ENCODE assay signal across 14 mouse cellular contexts in genomic region chr8:45557936-45558335, GRCm38 (mm10). TPM values are rescaled to one million over a fixed set of nuclear protein-coding genes. Genes with fewer than 3 reads are reported as not detected.
DNase-seq lines count a peak whose midpoint lies in the region; ATAC-seq and TF ChIP-seq lines count a peak whose summit lies in the region.
"Had no signal": no experiment of that assay in that cellular context is flagged by ENCODE, and none has a peak within 500 bp of the region (broad histone marks: within the 10 kb centered on the region; RNA-seq: fewer than 3 reads in every experiment).

No protein-coding gene starts in this region.

- H3K27me3 ChIP-seq in hindbrain, embryonic 13.5 days = no peaks in the 10 kb centered on the region
- H3K27me3 ChIP-seq in midbrain, postnatal 0 days (ENCODE audit: insufficient read depth, low read length) = no peaks in the 10 kb centered on the region
- H3K27me3 ChIP-seq in liver, embryonic 11.5 days (replicated peaks; ENCODE audit: control insufficient read depth, insufficient read depth, low read length) = no peaks in the 10 kb centered on the region
- H3K27me3 ChIP-seq: embryonic facial prominence, embryonic 15.5 days; limb, embryonic 12.5 days had no signal

- peaks cover 28% of the 10 kb centered on the region for H3K4me1 ChIP-seq in hindbrain, embryonic 13.5 days (replicated peaks)
- H3K4me1 ChIP-seq in midbrain, postnatal 0 days (ENCODE audit: insufficient read depth, low read length) = peaks cover 3% of the 10 kb centered on the region; the same call in 1 of the 2 replicates
- no peaks in the 10 kb centered on the region for H3K4me1 ChIP-seq in liver, embryonic 11.5 days (replicated peaks; ENCODE audit: control insufficient read depth, insufficient read depth, low read length)
- H3K4me1 ChIP-seq: embryonic facial prominence, embryonic 15.5 days; limb, embryonic 12.5 days had no signal

- no peak overlapping the region for H3K4me3 ChIP-seq in hindbrain, embryonic 13.5 days
- no peak overlapping the region for H3K4me3 ChIP-seq in midbrain, postnatal 0 days (ENCODE audit: low read depth, low read length)
- no peak overlapping the region for H3K4me3 ChIP-seq in liver, embryonic 11.5 days (ENCODE audit: low read depth, low read length)
- H3K4me3 ChIP-seq: embryonic facial prominence, embryonic 15.5 days; limb, embryonic 12.5 days had no signal

- H3K27ac ChIP-seq in hindbrain, embryonic 13.5 days = peak overlapping the region; percentile 68
- no peak overlapping the region for H3K27ac ChIP-seq in midbrain, postnatal 0 days (ENCODE audit: low read depth, low read length)
- H3K27ac ChIP-seq in liver, embryonic 11.5 days (ENCODE audit: low read depth, low read length) = no peak overlapping the region
- H3K27ac ChIP-seq: embryonic facial prominence, embryonic 15.5 days; limb, embryonic 12.5 days had no signal

- H3K9me3 ChIP-seq in hindbrain, embryonic 13.5 days = no peaks in the 10 kb centered on the region
- H3K9me3 ChIP-seq in midbrain, postnatal 0 days (ENCODE audit: low read length) = no peaks in the 10 kb centered on the region
- H3K9me3 ChIP-seq in liver, embryonic 11.5 days (ENCODE audit: control insufficient read depth, low read length) = no peaks in the 10 kb centered on the region
- H3K9me3 ChIP-seq: embryonic facial prominence, embryonic 15.5 days; limb, embryonic 12.5 days had no signal

- peak; percentile 48 to 59 for DNase-seq in cerebellum, postnatal 14 days
- DNase-seq in cerebellum, adult 11 months = no peak
- peak; percentile 8 for DNase-seq in embryo, embryonic 11.5 days (ENCODE audit: low read depth, low spot score)
- peak; percentile 88 for DNase-seq in midbrain, postnatal 0 days (ENCODE audit: low spot score)
- no peak for DNase-seq in thymus, postnatal 14 days
- DNase-seq in liver, embryonic 11.5 days (ENCODE audit: low spot score) = no peak
- no peak for DNase-seq in heart, postnatal 25 days (ENCODE audit: low spot score)
- DNase-seq: adrenal gland, postnatal 36 days; heart, adult 11 months had no signal

- TF ChIP-seq CTCF in midbrain, postnatal 0 days (IDR thresholded peaks at IDR 0.05) = no peak

- H3K9ac ChIP-seq in hindbrain, embryonic 13.5 days = no peak overlapping the region
- H3K9ac ChIP-seq in midbrain, postnatal 0 days (replicated peaks; ENCODE audit: low read length, poor library complexity, severe bottlenecking) = no peak overlapping the region
- no peak overlapping the region for H3K9ac ChIP-seq in liver, embryonic 11.5 days (ENCODE audit: low read depth, low read length)
- H3K9ac ChIP-seq: embryonic facial prominence, embryonic 15.5 days; limb, embryonic 12.5 days had no signal

- no peaks in the 10 kb centered on the region for H3K36me3 ChIP-seq in hindbrain, embryonic 13.5 days
- H3K36me3 ChIP-seq in midbrain, postnatal 0 days (ENCODE audit: insufficient read depth, low read length) = no peaks in the 10 kb centered on the region
- no peaks in the 10 kb centered on the region for H3K36me3 ChIP-seq in liver, embryonic 11.5 days (ENCODE audit: control insufficient read depth, insufficient read depth, low read length)
- H3K36me3 ChIP-seq: embryonic facial prominence, embryonic 15.5 days; limb, embryonic 12.5 days had no signal

- intact Hi-C loops in heart, postnatal 25 days (cut with DNase I) = no loop called here

- 9% methylated on average over 3 of the region's 3 CpGs for WGBS in hindbrain, embryonic 13.5 days
- WGBS in midbrain, postnatal 0 days = 21% methylated on average over 3 of the region's 3 CpGs
- WGBS in liver, embryonic 11.5 days = 74% methylated on average over 3 of the region's 3 CpGs

- no peak overlapping the region for H3K4me2 ChIP-seq in hindbrain, embryonic 13.5 days
- H3K4me2 ChIP-seq in midbrain, postnatal 0 days (ENCODE audit: low read depth, low read length, poor library complexity, severe bottlenecking) = no peak overlapping the region
- H3K4me2 ChIP-seq in liver, embryonic 11.5 days = no peak overlapping the region
- H3K4me2 ChIP-seq: embryonic facial prominence, embryonic 15.5 days; limb, embryonic 12.5 days had no signal

- peak; percentile 92 for ATAC-seq in hindbrain, embryonic 13.5 days (ENCODE audit: low FRiP score)
- peak; percentile 71; the same call in 1 of the 2 replicates for ATAC-seq in midbrain, postnatal 0 days (ENCODE audit: low FRiP score)
- ATAC-seq in liver, embryonic 11.5 days (replicated peaks; ENCODE audit: low FRiP score) = no peak
- ATAC-seq: intestine, embryonic 16.5 days; lung, postnatal 0 days had no signal

RNA-seq across cellular contexts. Expression of gene Sorbs2, which starts 50.3 kb away (rescaled TPM):
- polyA plus RNA-seq in hindbrain, embryonic 13.5 days (2015; fragmentation: Nextera tagmentation; extraction: Ambion mirVana) = 71.7 and 75.4 TPM in 2 replicates
- total RNA-seq in midbrain, postnatal 0 days (2014; rRNA removed) = 79.5 and 84.9 TPM in 2 replicates
- polyA plus RNA-seq in midbrain, postnatal 0 days (2015; fragmentation: Nextera tagmentation; extraction: Ambion mirVana) = 27.7 and 36.1 TPM in 2 replicates
- 5.7 and 6.5 TPM in 2 replicates for polyA plus RNA-seq in liver, embryonic 11.5 days (2014; fragmentation: Nextera tagmentation; extraction: Ambion mirVana)
- total RNA-seq in heart, postnatal 25 days (2021) = 100 to 1,000 TPM; 572 to 611 TPM

Comparison
In these comparisons a context has a peak if more than half of its experiments do, and no peak if none do; other contexts are left out.
1. DNase-seq: peak in cerebellum, postnatal 14 days (2 of 2), embryo, embryonic 11.5 days (single experiment) and midbrain, postnatal 0 days (single experiment); none in cerebellum, adult 11 months (single experiment), thymus, postnatal 14 days (single experiment), liver, embryonic 11.5 days (single experiment) and heart, postnatal 25 days (single experiment).